Mouse (Mus musculus) kidney, adult 18-20 months (tissue): ENCODE data around the gene Prss8.
"Not testable (repeated sequence)": the region's sequence is repeated elsewhere in the genome, so short reads cannot be mapped to it uniquely, and the experiment has no call there.

Experiments
- DNase-seq: peaks from one replicate; pipeline ENCODE4 v3.0.0; 2021

Prss8 gene

DNA sequence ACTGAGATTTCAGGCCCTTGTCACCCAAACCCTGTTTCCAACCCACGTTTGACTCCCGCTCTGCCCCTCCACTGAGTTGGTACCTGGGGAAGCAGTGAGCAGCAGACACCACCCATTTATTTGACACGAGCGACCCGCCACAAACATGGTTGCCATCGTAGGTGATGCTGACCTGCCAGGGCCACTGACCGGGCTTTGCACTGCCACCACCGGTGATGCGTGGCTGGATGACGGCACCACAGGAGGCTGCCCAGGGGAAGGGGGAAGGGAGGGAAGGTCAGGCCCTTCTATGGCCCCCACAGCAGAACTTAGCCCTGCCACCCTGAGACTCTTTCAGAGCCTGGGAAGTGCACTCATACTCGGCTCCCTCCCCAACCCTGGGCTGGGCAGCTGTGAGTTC is 2.2 kb downstream of the Prss8 start:
- peak; percentile 54 for DNase-seq

GRCm38 (mm10) chr7:127926846-127927245 is 3.1 kb downstream of the Prss8 start:
- peak; percentile 82 for DNase-seq

DNA sequence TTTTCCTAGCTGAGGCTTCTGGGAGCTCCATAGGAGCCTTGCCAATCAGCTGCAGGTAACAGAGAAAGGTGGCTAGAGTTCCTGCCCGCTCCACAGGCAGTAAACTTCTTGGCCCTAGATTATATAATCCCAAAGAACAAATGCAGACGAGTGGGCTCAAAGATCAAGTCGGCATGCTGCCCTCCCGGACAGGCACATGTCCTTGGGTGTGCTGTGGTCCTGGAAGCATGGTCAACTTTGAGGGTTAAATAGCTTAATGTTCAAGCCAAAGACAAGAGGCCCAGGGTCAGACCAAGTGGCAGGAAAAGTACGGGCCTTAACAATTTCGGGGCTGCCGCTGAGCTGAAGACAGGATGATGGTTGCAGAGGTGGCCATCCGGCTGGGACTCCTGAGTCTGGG is 3.8 kb downstream of the Prss8 start:
- peak; percentile 76 for DNase-seq

DNA sequence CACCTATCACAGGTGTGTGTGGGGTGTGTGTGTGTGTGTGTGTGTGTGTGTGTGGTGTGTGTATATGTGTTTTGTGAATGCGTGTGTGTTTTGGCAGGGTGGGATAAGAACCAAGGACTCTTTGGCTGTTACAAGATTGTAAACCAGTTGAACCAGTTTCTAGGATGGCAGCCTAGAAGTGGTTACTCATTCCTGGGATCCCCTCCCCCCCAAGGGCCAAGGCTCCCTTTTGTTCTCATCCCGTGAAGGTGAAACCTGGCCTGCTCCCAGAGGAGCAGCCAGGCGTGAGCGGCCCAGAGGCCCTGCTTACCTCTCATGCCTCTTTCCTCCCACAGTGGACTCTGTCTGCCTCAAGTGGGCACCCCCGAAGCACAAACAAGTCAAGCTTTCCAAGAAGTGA is 4.7 kb downstream of the Prss8 start:
- DNase-seq, result peak; percentile 85

- peak; percentile 44 for DNase-seq
Measured at GRCm38 (mm10) chr7:127923714-127924113, 6.2 kb downstream of the Prss8 start.

- DNase-seq, result no peak
Measured at GRCm38 (mm10) chr7:127922451-127923275, 7.2 kb downstream of the Prss8 start.

DNA sequence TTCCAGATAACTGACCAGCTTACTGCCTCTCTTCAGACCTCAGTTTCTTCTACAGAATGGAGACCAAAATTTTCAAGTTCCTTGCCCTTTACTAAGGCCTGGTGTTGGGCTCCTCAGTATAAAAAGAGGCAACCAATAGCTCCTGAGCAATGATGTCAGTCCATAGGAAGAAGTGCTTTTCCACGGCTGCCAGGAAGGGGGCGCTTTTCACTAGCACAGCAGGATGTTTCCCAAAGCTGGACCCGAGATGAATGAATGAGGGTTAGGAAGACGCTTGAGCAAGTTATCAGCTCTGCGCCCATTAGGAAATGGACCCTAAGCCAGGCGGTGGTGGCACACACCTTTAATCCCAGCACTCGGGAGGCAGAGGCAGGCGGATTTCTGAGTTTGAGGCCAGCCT is 8.4 kb downstream of the Prss8 start:
- DNase-seq, result peak; percentile 53

- peak; percentile 36 for DNase-seq
Measured at GRCm38 (mm10) chr7:127919290-127919689, 10.6 kb downstream of the Prss8 start.

GRCm38 (mm10) chr7:127918203-127918602 is 11.7 kb downstream of the Prss8 start:
- DNase-seq, result peak; percentile 75

DNA sequence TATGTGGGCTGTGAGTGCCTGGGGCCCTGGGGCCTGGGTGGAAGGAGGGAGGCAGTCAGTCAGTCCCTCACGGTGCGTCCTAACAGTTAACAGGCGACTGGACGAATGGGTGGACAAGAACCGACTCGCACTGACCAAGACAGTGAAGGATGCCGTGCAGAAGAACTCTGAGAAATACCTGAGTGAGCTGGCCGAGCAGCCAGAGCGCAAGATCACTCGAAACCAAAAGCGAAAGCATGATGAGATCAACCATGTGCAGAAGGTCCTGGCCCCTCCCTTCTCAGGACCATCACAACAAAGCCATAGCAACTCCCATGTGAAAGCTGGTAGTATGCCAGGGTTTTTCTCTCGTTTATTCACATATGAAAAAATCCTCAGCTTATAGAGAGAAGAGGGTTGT is 14.6 kb downstream of the Prss8 start:
- no peak for DNase-seq

DNA sequence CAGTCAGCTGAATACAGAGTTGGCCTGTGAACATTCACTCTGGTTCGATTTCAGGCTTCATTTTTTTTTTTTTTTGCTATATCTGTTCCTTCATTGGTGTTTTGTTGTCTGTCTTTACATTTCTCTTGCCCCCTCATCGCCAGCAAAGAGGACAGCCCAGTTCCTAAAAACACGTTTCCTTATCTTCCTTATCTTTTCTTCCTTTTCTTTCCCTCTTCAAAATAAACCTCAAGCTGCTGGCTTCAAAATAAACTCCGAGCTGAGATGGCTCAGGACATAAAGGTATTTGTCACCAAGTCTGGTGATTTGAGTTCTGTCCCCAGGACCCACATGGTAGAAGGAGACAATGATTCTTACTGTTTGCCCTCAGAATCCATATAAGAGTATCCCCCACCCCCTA is 17.0 kb downstream of the Prss8 start:
- no peak for DNase-seq

DNA sequence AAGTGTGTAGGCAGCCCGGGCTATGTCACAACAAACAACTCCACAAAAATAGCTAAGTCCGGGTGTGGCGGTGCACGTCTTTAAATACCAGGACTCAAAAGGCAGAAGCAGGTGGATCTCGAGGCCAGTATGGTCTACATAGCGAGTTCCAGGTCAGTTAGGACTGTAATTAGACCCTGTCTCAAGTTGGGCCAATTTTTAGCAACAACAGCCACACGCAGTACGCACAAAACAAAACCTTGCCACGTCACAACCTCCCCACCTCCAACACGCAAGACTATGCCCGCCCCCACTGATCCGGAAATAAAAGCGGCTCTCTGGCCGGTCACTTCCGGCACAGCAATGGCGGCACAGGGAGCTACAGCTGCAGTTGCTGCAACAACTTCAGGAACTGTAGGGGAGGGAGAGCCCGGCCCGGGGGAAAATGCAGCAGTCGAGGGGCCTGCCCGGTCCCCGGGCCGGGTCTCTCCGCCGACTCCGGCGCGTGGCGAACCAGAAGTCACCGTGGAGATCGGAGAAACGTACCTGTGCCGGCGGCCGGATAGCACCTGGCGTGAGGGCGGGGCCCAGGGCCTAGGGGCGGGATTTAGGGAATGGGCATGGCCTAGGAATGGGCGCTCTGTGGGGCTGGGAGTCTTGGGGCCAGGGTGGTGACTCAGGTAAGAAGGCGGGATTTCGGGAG is 17.6 kb downstream of the Prss8 start, which contains the start of gene Kat8:
Gene Kat8 (plus strand): TSS at position 327 of the 682 bp plus-strand sequence.
- peak; percentile 94 for DNase-seq

DNA sequence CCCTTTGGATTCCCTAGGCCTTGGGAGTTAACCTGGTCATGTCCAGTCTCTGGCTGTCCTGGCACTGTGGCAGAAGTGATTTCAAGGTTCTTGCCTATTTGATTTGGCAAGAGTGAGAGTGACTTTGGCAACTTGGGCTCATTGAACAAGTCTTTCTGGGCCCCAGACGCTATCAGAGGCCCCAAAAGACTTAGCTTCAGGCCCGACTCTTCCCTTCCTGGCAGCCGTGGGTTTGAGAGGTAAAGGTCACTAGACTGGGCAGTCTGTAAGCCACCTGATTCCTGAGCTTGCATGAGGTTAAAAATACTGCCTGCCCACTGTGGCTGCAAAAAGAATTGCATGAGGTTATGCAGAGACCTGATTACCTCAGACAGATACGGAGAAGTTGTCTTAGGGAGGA is 21.2 kb downstream of the Prss8 start:
- no peak for DNase-seq

DNA sequence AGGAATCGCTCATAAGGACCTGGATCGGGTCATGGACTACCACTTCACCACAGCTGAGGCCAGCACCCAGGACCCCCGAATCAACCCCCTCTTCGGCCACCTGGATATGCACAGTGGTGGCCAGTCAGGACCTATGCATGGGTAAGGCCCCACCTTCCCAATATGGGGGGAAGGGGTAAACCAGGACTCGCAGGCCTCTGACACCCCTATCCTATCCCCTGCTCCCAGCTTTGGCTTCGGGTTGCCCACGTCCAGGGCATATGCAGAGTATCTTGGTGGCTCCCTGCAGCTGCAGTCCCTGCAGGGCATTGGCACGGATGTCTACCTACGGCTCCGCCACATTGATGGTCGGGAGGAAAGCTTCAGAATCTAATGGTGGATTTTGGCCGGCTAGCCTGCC is 22.0 kb downstream of the Prss8 start:
- DNase-seq, result no peak

DNA sequence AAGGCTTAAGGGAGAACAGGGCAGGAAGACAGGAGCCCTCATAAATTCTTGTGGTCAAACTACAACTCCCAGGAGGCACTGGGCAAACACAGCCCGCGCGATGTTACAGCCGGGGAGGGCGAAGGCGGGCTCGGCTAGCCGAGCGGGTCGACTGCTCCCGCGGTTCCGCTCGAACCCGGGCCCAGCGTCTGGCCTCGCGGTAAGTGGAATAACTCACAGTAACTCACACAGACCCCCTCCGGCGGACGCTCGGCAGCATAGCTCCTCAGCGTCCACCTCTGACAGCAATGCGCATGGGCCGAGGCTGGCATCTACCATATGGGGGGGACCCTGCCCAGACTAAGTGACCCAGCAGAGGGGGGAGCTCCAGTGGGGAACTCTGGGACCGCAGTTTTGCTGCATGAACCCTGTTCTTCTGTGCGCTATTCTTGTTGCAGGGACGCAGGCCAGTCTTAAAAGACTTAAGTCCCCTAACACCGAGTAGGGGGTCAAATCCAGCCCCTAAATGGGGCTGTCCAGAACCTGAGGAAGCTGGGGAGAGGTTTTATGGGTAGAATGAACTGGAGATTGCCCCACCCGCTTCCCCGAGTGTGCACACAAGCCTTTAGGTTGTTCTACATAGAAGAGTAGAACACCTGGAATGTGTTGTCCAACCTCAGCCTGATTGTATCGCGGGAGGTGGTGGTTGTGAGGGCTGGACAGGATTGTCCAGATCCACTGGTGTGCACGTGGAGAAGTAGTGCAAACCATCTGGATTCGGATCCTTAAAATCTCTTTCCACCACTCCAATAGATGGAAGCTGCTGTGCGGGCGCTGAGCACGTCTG is 25.7 kb downstream of the Prss8 start, which contains the start of gene Bckdk:
Gene Bckdk (plus strand): TSS at position 112 of the 826 bp plus-strand sequence.
- peak; percentile 73 for DNase-seq

DNA sequence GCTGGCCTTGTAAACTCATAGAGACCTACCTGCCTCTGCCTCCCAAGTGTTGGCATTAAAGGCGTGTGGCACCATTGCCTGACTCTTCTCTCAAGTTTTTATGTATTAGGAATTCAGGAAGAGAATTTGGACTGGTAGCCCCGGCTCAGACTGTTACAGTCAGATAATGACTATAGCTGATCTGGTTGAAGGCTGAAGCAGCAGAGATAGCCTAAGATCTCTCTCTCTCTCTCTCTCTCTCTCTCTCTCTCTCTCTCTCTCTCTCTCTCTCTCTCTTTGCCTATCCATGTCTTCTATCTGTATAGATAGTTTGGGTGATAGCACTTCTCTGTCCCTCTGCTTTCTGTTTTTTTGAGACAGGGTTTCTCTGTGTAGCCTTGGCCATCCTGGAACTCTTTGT is 28.1 kb downstream of the Prss8 start:
- no peak for DNase-seq

DNA sequence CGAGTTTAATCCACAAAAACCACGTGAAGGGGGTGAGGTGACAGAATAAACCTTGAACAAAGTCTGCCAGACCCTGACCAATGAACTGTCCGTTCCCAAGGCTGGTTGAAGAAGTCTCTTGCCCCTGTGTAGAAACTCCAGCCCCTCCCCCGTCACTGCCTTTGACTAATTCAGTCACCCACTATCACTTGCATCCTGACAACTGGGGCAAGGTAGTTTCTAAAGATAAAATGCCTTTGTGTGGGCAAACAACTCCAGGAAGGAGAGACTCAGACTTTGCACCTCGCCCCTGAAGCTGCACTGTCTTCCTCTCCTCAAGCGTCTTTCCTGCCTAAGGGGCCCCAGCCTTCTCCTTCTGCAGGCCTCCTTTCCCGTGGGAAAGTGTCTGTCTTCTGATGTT is 29.9 kb downstream of the Prss8 start:
- no peak for DNase-seq

GRCm38 (mm10) chr7:127898179-127898956 is 31.5 kb downstream of the Prss8 start:
- DNase-seq, result no peak

DNA sequence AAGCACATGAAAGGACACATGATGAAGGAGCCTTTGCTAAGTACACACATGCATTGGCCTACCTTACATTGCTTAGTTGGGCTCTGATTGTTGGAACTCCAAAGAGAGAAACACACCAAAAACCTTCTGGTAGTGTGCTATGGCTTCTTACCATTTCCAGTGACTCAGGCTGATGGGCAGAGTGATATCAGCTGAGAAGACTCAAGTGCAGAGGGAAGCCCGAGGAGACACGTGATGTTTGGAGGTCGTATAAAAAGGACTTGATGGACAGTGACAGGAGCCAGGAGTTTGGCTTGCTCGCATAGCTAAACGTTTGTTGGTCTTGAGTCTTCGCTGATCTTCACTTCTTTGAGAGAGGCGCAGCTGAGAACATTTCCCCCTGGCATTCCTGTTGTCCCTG is 32.4 kb downstream of the Prss8 start:
- no peak for DNase-seq

- peak; percentile 59 for DNase-seq
Measured at GRCm38 (mm10) chr7:127896384-127896783, 33.5 kb downstream of the Prss8 start.

DNA sequence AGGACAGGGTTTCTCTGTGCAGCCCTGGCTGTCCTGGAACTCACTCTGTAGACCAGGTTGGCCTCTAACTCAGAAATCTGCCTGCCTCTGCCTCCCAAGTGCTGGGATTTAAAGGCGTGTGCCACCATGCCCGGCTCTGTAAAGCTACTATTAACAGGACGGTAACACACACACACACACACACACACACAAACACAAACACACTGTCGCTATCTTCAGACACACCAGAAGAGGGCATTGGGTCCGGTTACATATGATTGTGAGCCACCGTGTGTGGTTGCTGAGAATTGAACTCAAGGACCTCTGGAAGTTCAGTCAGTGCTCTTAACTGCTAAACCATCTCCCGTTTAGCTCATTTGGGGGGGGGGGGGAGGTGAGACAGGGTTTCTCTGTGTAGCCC is 34.0 kb downstream of the Prss8 start:
- DNase-seq, result not testable (repeated sequence)

GRCm38 (mm10) chr7:127895442-127895841 is 34.5 kb downstream of the Prss8 start, which contains the start of the genes Gm21974 and Vkorc1:
Gm21974 (minus strand) TSS chr7:127895454.
Vkorc1 (minus strand) TSS chr7:127895617.
- DNase-seq, result peak; percentile 98
